Mouse (Mus musculus) spleen, adult 2 months (tissue): Measurements from ENCODE around the gene Olfr122.

Source experiments
- CTCF ChIP-seq: fragments of 200-500 bp; IDR thresholded peaks from 2 replicates; pipeline ENCODE4 v1.5.1; 2011; ENCODE audit warnings: mild to moderate bottlenecking, inconsistent platforms; ENCODE audit not compliant: insufficient read depth, insufficient read length, insufficient replicate concordance; ENCODE audit errors: extremely low read depth
- POLR2A ChIP-seq: fragments of 200-500 bp; IDR thresholded peaks from 2 replicates; pipeline ENCODE4 v1.6.1; 2011; ENCODE audit warnings: low read depth, low read length, inconsistent platforms

DNA sequence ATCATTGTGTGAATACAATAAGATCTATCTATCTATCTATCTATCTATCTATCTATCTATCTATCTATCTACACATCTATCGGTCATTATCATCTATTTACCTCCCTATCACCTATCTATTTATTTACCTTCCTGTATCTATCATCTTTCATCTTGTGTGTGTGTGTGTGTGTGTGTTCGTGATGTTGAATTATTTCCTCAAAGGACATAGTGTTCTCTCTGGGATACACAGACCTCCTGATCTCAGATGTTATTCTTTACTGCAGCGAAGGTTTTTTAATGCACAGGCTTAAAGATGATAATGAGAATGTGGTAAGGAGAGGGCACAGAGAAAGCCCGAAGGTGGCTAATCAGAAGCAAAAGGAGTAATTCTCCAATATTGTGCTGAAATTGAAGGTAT lies at the start of gene Olfr122:
- TF ChIP-seq POLR2A (no peak), CTCF (no peak)
